Mouse (Mus musculus) C2C12 (cell line): ENCODE data around the gene Mpig6b. TPM values are rescaled to one million over a fixed set of nuclear protein-coding genes. Genes with fewer than 3 reads are reported as not detected.

Experiments used
- H3K27me3 ChIP-seq: one replicate; pipeline ENCODE4 v1.6.1; 2011; ENCODE audit not compliant: control insufficient read depth, insufficient read depth, insufficient read length
- H3K36me3 ChIP-seq: one replicate; pipeline ENCODE4 v1.6.1; 2011; ENCODE audit not compliant: control insufficient read depth, insufficient read depth
- H3K4me3 ChIP-seq: one replicate; pipeline ENCODE4 v1.5.1; 2011; ENCODE audit warnings: mild to moderate bottlenecking, control low read depth; ENCODE audit not compliant: poor library complexity, insufficient read depth, severe bottlenecking
- H3K79me2 ChIP-seq: one replicate; pipeline ENCODE4 v1.6.1; 2011; ENCODE audit not compliant: control insufficient read depth, insufficient read depth
- H3K79me3 ChIP-seq: one replicate; pipeline ENCODE4 v1.6.1; 2011; ENCODE audit warnings: low read depth, control low read depth
- H3ac ChIP-seq: one replicate; pipeline ENCODE3; 2011; ENCODE audit warnings: low read depth; ENCODE audit not compliant: control insufficient read depth, insufficient read length
- CEBPB ChIP-seq: IDR thresholded peaks from one replicate; pipeline ENCODE4 v1.6.1; 2011; ENCODE audit warnings: low read depth, mild to moderate bottlenecking, control low read depth, moderate library complexity
- CTCF ChIP-seq: IDR thresholded peaks from one replicate; pipeline ENCODE4 v1.5.1; 2011; ENCODE audit not compliant: control insufficient read depth, insufficient read depth, insufficient read length
- FOSL1 ChIP-seq: IDR thresholded peaks from one replicate; pipeline ENCODE4 v1.8.0; 2011; ENCODE audit warnings: mild to moderate bottlenecking, low read length; ENCODE audit not compliant: poor library complexity, insufficient read depth, severe bottlenecking
- MAX ChIP-seq: IDR thresholded peaks from one replicate; pipeline ENCODE4 v1.6.1; 2011; ENCODE audit warnings: mild to moderate bottlenecking, control low read depth
- MYOD1 ChIP-seq: IDR thresholded peaks from one replicate; pipeline ENCODE4 v1.6.1; 2011; ENCODE audit warnings: low read depth; ENCODE audit not compliant: control insufficient read depth, insufficient read length
- MYOG ChIP-seq: IDR thresholded peaks from one replicate; pipeline ENCODE4 v1.6.1; 2011; ENCODE audit not compliant: control insufficient read depth, insufficient read length; ENCODE audit errors: extremely low read depth
- USF1 ChIP-seq: IDR thresholded peaks from one replicate; pipeline ENCODE4 v1.6.1; 2011; ENCODE audit warnings: low read depth, mild to moderate bottlenecking, control low read depth, moderate library complexity
- polyA plus RNA-seq: library from polyadenylated mRNA; unstranded; fragments of >200 nt; fragmentation: generic; extraction: Trizol; gene quantifications from one replicate; pipeline ENCODE4 v1.2.1, GENCODE M21; 2012; ENCODE audit warnings: missing spikeins

Gene Mpig6b
- polyA plus RNA-seq, 1 experiment, result 0.04 TPM

DNA sequence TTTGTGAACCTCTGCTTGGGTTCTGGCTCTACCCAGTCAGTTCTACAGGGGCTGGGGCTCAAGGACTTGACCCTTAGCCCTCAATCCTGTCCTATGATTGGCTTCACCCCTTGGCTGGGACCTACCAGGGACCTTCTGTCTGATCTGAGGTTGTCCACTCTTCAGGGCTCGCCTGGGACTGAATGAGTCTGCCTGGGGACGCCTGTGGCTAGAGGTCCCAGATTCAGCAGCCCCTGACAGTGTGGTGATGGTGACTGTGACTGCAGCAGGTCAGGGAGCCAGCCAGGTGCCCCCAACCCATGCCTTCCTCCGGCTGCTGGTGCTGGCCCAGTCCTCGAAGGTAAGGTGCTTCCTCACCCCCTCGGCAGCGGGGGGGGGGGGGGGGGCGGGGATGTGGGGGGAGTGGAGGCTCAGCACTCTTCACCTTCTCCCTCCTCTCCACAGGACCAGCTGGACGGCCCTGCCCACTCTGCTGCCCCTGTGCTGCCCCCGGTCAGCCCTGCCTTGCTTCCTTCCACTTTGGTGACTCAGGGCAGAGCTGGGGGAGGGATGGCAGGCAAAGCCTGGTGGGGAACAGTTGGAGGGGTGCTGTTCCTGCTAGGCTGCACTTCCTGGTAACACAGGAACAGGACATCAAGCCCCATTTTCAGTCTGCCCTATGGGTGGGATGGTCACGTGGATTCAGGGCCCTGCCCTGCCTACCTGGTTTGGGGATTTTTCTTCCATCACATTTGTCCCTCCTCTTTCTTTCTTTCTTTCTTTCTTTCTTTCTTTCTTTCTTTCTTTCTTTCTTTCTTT is 41.1 kb downstream of the Mpig6b start:
- no peak for TF ChIP-seq CTCF
- TF ChIP-seq FOSL1, result no peak
- Histone ChIP-seq H3K79me3 (no peaks in the 10 kb centered on the region), H3K4me3 (no peak overlapping the region), H3K27me3 (no peaks in the 10 kb centered on the region), H3ac (no peak overlapping the region), H3K79me2 (no peaks in the 10 kb centered on the region), H3K36me3 (no peaks in the 10 kb centered on the region)

DNA sequence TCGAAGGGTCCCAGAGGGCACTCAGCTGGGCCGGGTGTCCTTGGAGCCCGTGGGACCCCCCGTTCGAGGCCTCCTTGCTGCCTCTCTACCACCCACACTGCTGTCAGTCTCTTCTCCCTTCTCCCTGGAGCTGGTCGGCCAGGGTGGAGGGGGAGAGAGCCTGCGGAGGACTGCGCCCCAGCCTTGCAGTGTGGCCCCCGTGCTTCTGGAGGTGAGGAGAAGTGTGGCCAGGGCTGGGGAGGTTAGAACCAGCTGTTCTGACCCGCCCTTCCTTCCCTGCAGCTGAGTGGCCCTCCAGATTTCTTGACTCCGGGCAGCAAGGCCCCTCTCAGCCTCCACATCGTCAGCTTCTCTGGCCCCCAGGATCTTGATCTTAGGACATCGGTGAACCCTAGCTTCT is 41.7 kb downstream of the Mpig6b start:
- H3K27me3 ChIP-seq, result no peaks in the 10 kb centered on the region
- H3K79me3 ChIP-seq, result no peaks in the 10 kb centered on the region
- TF ChIP-seq MAX (no peak), FOSL1 (no peak), CEBPB (no peak), CTCF (no peak), MYOD1 (no peak), MYOG (no peak), USF1 (no peak)
- no peaks in the 10 kb centered on the region for H3K79me2 ChIP-seq
- H3ac ChIP-seq, result no peak overlapping the region
- H3K4me3 ChIP-seq, result no peak overlapping the region
- H3K36me3 ChIP-seq, result no peaks in the 10 kb centered on the region

DNA sequence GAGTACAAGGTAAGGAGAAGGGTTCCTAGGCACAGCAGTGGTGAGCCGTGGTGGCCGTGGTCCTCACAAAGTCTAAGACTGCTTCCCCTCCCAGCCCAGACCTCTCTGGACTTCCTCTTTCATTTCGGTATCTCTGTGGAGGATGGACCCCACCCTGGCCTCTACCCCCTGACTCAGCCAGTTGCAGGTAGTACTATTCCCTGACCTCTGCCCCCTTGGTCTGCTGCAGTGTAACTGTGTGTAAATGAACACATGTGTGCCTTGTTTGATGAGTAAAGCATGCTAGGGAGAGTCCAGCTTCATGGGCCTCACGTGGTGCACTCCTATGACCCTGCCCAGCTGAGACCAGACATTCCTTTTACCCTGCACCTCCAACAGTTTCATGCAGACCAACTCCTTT is 42.2 kb downstream of the Mpig6b start:
- TF ChIP-seq FOSL1 (no peak), USF1 (no peak), MYOG (no peak), MYOD1 (no peak)

DNA sequence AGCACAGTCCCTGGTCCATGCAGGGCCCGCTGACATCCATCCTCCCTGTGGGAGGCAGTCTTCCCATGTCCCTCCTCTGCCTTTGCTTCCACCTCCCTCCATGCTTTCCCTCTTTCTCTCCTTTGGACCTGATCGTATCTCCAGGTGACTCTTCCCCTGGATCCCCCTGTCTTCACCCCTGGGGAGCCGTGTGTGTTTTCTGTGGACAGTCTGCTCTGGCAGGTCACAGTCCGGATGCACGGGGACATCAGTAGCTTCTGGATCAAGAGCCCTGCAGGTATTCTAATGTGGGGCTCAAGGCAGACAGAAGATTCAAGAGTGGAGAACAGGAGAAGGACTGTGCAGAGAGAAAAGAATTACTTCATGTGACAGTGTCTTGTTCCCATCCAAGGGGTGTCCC is 42.8 kb downstream of the Mpig6b start:
- no peak overlapping the region for H3ac ChIP-seq
- TF ChIP-seq CEBPB (no peak), CTCF (no peak), FOSL1 (no peak), MYOG (no peak), MAX (no peak), USF1 (no peak), MYOD1 (no peak)
- H3K4me3 ChIP-seq, result no peak overlapping the region
- H3K27me3 ChIP-seq, result no peaks in the 10 kb centered on the region
- H3K36me3 ChIP-seq, result no peaks in the 10 kb centered on the region
- no peaks in the 10 kb centered on the region for H3K79me2 ChIP-seq
- no peaks in the 10 kb centered on the region for H3K79me3 ChIP-seq

More for the DNA sequence above, 42.2 kb downstream of the Mpig6b start:
- Histone ChIP-seq H3K36me3 (no peaks in the 10 kb centered on the region), H3K4me3 (no peak overlapping the region), H3ac (no peak overlapping the region), H3K27me3 (no peaks in the 10 kb centered on the region), H3K79me2 (no peaks in the 10 kb centered on the region), H3K79me3 (no peaks in the 10 kb centered on the region)

DNA sequence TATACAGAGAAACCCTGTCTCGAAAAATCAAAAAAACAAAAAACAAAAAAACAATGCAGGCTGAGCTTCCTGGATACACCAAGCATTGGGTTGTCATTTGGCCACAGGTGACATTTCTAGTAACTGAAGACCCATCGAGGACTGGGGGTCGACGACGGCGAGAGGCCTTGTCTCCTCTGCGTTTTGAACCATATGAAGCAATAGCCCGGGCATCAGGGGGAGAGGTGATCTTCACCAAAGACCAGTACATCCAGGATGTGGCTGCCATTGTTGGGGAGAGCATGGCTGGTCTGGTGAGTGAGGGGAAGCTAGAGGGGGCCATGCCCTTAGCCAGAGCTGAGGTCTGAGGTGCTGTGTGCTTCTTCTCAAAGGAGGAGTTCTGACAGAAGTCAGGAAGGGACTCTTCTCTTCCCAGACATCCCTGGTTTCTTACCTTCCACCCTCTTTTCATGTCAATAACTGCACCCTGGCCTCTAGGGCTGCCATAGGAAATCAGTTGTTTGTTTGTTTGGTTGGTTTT is 43.4 kb downstream of the Mpig6b start:
- no peak overlapping the region for H3K4me3 ChIP-seq
- no peaks in the 10 kb centered on the region for H3K36me3 ChIP-seq
- H3K27me3 ChIP-seq, result no peaks in the 10 kb centered on the region
- H3K79me3 ChIP-seq, result no peaks in the 10 kb centered on the region
- TF ChIP-seq USF1 (no peak), FOSL1 (no peak), CTCF (no peak)
- H3K79me2 ChIP-seq, result no peaks in the 10 kb centered on the region
- no peak overlapping the region for H3ac ChIP-seq

DNA sequence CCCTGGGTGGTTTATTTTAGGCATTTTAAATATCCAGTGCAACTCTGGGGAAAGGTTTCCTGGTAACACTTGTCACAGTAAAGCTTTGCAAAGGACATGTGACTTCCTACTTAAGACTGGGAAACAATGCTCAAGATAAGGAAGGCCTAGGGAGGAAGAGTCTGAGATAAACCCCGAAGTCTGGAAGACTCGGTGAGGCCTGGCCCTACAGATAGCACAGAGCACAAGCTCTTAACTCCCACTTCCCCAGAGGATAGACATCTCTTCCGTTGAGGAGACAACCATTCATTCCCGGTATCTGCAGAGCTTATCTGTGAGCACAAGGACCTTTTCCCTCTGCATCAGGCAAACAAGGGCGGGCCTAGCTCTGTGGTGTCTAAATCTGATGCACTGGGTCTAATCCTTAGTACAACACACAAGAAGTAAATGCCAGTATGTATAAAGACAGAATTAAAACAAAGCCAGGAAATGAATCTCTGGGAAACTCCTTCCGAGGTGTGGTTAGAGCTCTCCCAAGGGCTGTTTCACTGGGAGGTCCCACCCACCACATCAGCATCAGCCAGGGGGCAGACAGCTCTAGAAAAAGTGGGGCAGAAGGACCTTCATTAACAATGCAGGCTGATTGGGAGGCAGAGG is 44.0 kb downstream of the Mpig6b start:
- H3K79me2 ChIP-seq, result no peaks in the 10 kb centered on the region

More for the DNA sequence above, 44.0 kb downstream of the Mpig6b start:
- TF ChIP-seq CEBPB (no peak), MYOG (no peak), MYOD1 (no peak), CTCF (no peak), FOSL1 (no peak), USF1 (no peak), MAX (no peak)
- no peaks in the 10 kb centered on the region for H3K36me3 ChIP-seq
- H3K79me3 ChIP-seq, result no peaks in the 10 kb centered on the region
- no peak overlapping the region for H3K4me3 ChIP-seq
- no peaks in the 10 kb centered on the region for H3K27me3 ChIP-seq
- no peak overlapping the region for H3ac ChIP-seq
